Mouse (Mus musculus) fat pad, adult 2 months (tissue): Measurements from ENCODE around the gene Klf16.

Source experiments
- DNase-seq: peaks from one replicate; pipeline ENCODE4 v3.0.0-alpha.2; 2011; ENCODE audit warnings: low read depth, low spot score; ENCODE audit errors: extremely low read depth

The Klf16 gene

GRCm38 (mm10) chr10:80576351-80577194 lies 548 bp downstream of the Klf16 start:
- no peak for DNase-seq

GRCm38 (mm10) chr10:80575925-80576324 lies 1.2 kb downstream of the Klf16 start:
- no peak for DNase-seq

GRCm38 (mm10) chr10:80574896-80575295 lies 2.2 kb downstream of the Klf16 start:
- DNase-seq, result no peak

GRCm38 (mm10) chr10:80573944-80574343 lies 3.2 kb downstream of the Klf16 start:
- no peak for DNase-seq

GRCm38 (mm10) chr10:80572477-80572876 lies 4.6 kb downstream of the Klf16 start:
- DNase-seq, result no peak

- DNase-seq, result no peak
These were observed 6.0 kb downstream of the Klf16 start for GRCm38 (mm10) chr10:80570871-80571836.

- DNase-seq, result no peak
These were observed 6.7 kb downstream of the Klf16 start for GRCm38 (mm10) chr10:80570419-80570818.

- no peak for DNase-seq
These were observed 7.5 kb downstream of the Klf16 start for GRCm38 (mm10) chr10:80569664-80570066.

GRCm38 (mm10) chr10:80568876-80569275 lies 8.2 kb downstream of the Klf16 start:
- no peak for DNase-seq

GRCm38 (mm10) chr10:80566375-80567092 lies 10.6 kb downstream of the Klf16 start:
- DNase-seq, result no peak

GRCm38 (mm10) chr10:80561116-80561944 lies 15.8 kb downstream of the Klf16 start, which contains the start of gene Rexo1:
Gene Rexo1 (minus strand): TSS chr10:80561560.
- DNase-seq, result peak; percentile 56

GRCm38 (mm10) chr10:80560621-80561020 lies 16.5 kb downstream of the Klf16 start:
- DNase-seq, result no peak

- no peak for DNase-seq
These were observed 17.7 kb downstream of the Klf16 start for GRCm38 (mm10) chr10:80559431-80559830.

- no peak for DNase-seq
These were observed 19.7 kb downstream of the Klf16 start for GRCm38 (mm10) chr10:80557346-80557965.

- DNase-seq, result no peak
These were observed 23.1 kb downstream of the Klf16 start for GRCm38 (mm10) chr10:80553997-80554396.

GRCm38 (mm10) chr10:80553575-80553974 lies 23.5 kb downstream of the Klf16 start:
- no peak for DNase-seq

GRCm38 (mm10) chr10:80552364-80552763 lies 24.8 kb downstream of the Klf16 start:
- no peak for DNase-seq

GRCm38 (mm10) chr10:80549279-80549678 lies 27.8 kb downstream of the Klf16 start:
- no peak for DNase-seq

GRCm38 (mm10) chr10:80548428-80549006 lies 28.6 kb downstream of the Klf16 start:
- no peak for DNase-seq
